In the genomic region with DNA sequence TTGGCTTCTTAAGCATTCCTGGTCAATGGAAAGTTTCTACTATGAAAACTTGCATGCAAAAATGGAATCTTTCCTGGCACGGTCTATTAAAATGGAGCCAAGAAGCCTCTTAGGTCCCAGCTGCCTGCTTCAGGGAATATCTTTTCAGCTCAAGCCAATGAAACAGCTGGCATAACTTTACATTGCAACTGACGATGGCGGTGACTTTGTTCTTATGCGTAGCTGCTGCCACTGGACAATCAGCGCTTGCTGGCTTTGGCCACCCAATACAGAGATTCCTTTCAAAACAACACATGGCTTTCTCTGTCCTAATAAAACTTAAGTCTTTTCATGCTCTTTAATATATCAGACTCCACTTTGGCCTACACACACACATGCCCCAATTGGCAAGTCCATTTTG, we compare ENCODE assay signal across 16 mouse cellular contexts.
"Had no signal": no experiment of that assay in that cellular context is flagged by ENCODE, and none has a peak within 500 bp of the region (broad histone marks: within the 10 kb centered on the region; RNA-seq: fewer than 3 reads in every experiment).

No protein-coding gene starts in this region.

- ATAC-seq: midbrain, embryonic 15.5 days had no signal

- H3K4me1 ChIP-seq: liver, embryonic 15.5 days; megakaryocyte, embryonic 14.5 days; midbrain, embryonic 15.5 days; neural tube, embryonic 12.5 days; stomach, embryonic 15.5 days had no signal

- H3K9me3 ChIP-seq: limb, embryonic 13.5 days; liver, embryonic 15.5 days; midbrain, embryonic 15.5 days had no signal

- H3K9ac ChIP-seq: limb, embryonic 13.5 days; liver, embryonic 15.5 days; midbrain, embryonic 15.5 days; neural tube, embryonic 12.5 days; stomach, embryonic 15.5 days had no signal

- H3K4me2 ChIP-seq: limb, embryonic 13.5 days; liver, embryonic 11.5 days; liver, embryonic 15.5 days; midbrain, embryonic 11.5 days; midbrain, embryonic 15.5 days; neural tube, embryonic 12.5 days; stomach, embryonic 15.5 days had no signal

- H3K27ac ChIP-seq: layer of hippocampus, adult 2 months; limb, embryonic 13.5 days; liver, embryonic 15.5 days; macrophage; midbrain, embryonic 15.5 days; neural tube, embryonic 12.5 days; stomach, embryonic 15.5 days had no signal

- H3K27me3 ChIP-seq: limb, embryonic 13.5 days; liver, embryonic 15.5 days; megakaryocyte, embryonic 14.5 days; midbrain, embryonic 15.5 days; neural tube, embryonic 12.5 days; stomach, embryonic 15.5 days had no signal

- DNase-seq: kidney, adult 11 months; kidney, adult 9 months; kidney, postnatal 10 days; kidney, postnatal 4 days; thymus, adult 2 months; thymus, postnatal 25 days had no signal

- H3K36me3 ChIP-seq: limb, embryonic 13.5 days; liver, embryonic 15.5 days; midbrain, embryonic 15.5 days; neural tube, embryonic 12.5 days; stomach, embryonic 15.5 days had no signal

- H3K4me3 ChIP-seq: layer of hippocampus, adult 2 months; limb, embryonic 13.5 days; liver, embryonic 15.5 days; megakaryocyte, embryonic 14.5 days; midbrain, embryonic 15.5 days; neural tube, embryonic 12.5 days; stomach, embryonic 15.5 days had no signal
